Mouse (Mus musculus) brain, adult 2 months (tissue): ENCODE data around the gene Cct3.
"Not testable (repeated sequence)": the region's sequence is repeated elsewhere in the genome, so short reads cannot be mapped to it uniquely, and the experiment has no call there.

ENCODE experiments used
- DNase-seq: peaks from one replicate; pipeline ENCODE4 v3.0.0; 2011; ENCODE audit warnings: low read depth, low spot score

Cct3 gene

DNA sequence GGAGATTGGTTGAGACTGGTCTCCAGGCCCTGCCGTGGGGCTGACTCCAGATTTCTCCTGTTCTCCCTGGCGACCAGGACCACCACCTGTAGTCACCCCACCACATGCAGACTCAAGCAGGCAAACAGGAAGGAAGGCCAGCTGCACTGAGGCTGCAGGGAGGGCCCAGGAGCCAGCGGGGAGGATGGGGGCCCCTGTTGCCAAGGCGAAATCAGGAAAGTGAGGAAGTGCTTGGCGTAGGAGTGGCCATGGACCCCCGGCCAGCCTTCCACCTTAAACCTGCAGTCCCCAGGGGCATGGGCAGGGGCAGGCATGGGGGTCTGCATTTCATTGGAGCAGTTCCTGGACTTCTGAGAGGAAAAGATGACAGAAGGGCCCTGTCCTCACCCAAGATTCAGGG lies 64.2 kb downstream of the Cct3 start:
- no peak for DNase-seq

DNA sequence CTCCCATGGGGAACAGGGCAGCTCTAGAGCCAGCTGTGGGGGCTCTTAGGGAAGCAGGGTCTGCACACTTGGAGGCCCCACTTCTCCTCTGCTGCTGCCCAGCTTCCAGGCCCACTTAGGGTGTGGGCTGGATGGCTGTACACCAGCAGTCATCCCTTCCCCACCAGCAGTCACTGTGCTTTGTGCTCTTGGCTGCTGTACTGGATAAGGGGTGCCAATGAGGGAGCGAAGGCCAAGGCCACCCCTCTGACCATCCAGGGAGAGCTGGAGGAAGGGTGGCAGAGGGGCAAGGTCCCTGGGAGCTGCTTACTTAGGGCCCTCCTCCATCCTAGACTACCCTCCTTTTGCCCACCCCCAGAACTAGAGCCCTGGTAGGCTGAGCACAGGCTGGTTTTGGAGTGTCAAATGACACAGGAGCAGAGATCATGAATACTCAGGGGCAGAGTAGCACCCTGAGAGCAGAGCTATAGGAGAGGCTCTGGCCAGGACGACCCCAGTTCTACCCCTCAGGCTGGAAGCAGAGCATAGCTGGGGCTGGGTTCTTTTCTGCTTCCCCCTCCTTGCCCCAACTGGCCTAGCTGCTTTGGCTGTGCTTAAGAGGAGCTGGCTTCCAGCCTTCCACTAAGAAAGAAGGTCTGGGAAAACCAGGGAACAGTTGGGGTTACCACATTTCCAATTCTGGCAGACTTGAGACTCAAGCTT lies 64.8 kb downstream of the Cct3 start:
- no peak for DNase-seq

DNA sequence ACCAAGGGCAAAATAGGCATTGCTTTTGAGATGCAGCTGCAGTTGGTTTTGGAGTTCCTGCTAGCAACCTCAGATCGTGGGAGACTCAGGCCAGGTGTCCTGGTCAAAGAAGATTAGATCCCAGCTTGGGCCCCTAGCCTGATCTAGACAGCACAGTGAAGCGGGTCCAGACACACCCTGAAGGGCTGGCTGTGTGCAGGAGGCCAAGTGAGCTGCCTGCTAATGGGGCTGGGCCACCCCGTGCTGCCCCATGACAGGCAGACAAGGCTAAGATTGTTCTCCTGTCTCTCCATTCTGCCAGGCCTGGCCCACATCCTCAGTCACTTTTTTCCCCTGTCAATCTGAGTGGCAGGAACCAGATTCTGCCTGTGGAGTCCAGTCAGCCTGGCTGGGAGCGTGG lies 66.8 kb downstream of the Cct3 start:
- DNase-seq, result peak; percentile 82

DNA sequence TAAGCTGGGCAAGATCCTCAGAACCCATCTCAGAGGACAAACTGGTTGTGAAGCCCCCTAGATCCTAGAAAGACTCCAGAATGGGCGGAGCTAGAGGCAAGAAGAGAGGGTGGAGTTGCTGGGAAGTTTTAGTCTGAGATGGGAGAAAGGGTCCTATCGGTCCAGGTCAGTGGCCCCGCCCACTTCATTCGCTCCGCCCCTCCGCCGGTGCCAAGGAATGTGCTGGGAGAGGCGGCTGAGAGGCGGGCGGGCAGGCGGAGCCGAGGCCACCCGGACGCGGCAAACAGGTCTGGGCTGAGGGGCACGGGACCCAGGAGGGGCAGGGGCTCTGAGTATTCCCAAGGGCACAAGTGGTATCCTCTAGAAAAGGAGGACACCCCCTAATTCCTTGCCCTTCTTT lies 67.4 kb downstream of the Cct3 start, which contains the start of gene Paqr6:
Gene Paqr6 (plus strand): TSS at position 248 of the 400 bp plus-strand sequence.
- DNase-seq, result no peak

DNA sequence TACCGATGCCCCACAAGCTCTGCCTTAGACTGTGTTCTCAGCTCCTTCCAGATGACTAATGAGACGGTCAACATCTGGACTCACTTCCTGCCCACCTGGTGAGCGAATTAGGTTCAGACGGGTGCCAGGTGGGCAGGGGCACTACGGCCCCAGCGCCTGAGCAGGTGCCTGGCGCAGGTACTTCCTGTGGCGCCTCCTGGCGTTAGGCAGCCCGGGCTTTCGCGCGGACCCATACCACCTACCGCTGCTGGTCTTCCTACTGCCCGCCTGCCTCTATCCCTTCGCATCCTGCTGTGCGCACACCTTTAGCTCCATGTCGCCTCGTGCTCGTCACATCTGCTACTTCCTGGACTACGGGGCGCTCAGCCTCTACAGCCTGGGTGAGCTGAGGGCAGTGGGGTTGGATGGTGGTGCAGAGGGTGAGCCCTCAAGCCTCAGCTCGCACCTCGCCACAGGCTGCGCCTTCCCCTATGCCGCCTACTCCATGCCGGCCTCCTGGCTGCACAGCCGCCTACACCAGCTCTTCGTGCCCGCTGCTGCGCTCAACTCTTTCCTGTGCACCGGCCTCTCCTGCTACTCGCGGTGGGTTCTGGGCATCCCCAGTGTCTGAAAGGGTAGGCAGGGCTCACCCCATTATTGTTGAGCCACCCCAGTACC lies 68.9 kb downstream of the Cct3 start:
- no peak for DNase-seq

DNA sequence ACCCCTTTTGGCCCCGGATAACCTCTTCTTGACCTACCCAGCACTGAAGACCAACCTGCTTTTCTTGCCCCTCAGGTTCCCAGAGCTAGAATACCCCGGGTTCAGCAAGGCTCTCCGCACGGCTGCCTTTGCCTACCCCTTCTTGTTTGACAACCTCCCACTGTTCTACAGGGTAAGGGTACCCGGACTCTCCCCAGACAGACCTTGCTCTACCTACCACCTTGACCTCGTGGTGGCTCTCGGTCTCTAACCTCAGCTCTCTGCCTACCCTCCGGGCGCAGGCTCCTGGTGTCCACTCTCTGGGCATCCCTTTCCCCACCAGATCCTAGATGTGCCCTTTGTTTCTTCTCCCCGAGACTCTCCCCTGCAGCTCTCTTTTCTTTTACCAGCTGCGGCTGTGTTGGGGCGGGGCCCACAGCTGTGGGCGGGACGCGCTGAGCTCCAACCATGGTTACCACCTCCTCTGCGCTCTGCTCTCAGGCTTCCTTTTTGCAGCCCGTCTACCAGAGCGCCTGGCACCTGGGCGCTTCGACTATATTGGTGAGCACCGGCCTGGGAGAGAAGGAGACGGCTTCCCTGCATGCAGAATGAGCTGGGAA lies 70.0 kb downstream of the Cct3 start:
- DNase-seq, result peak; percentile 46

DNA sequence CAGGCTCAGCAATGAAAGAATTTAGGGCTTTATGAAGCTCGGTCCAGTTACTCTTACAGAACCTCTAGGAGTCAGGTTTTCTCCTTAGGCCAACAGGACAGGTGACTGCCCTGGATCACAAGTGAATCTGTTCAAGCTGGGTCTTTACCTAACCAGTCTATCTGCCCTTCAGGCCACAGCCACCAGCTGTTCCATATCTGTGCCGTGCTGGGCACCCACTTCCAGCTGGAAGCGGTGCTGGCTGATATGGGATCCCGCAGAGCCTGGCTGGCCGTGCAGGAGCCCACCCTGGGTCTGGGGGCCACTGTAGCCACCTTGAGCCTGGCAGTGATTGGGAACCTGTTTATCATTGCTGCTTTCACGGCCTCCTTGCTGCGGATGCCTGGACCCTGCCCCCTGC lies 70.6 kb downstream of the Cct3 start:
- DNase-seq, result not testable (repeated sequence)

DNA sequence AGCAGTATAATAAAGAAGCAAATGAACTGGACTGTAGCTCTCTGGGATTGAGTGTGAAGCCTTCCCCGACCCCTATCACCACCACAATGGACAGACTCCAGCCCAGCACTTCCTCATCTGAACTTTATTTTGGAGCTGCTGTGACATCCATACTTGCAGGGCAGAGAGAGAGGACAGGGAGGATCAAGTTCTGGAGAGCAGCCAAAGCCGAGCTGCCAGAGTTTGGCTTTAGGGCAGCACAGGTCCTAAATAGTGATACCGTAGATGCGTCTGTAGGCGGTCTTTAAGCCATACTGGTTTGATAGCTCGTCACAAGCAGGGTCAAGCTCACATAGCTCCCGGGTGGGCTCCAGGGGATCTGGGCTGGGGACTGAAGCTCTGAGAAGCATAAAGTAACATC lies 71.6 kb downstream of the Cct3 start:
- not testable (repeated sequence) for DNase-seq
